Mouse (Mus musculus) intestine, embryonic 14.5 days (tissue): ENCODE measurements around the gene Kcnab3. TPM values are rescaled to one million over a fixed set of nuclear protein-coding genes. Genes with fewer than 3 reads are reported as not detected.

Source experiments
- ATAC-seq: fragments of 200-750 bp; cut with Nextera tagmentation; replicated peaks from 2 replicates; pipeline ENCODE4 v1.8.0; 2017; ENCODE audit warnings: low read depth, moderate number of reproducible peaks, moderate TSS enrichment, moderate library complexity; ENCODE audit not compliant: low FRiP score, low TSS enrichment
- DNase-seq: peaks from one replicate; pipeline ENCODE4 v3.0.0-alpha.2; 2018; ENCODE audit warnings: low spot score
- H3K27ac ChIP-seq: fragments of 300-500 bp; sonication (generic); 2 replicates; pipeline ENCODE4 v1.5.1; 2014; ENCODE audit warnings: low read depth, mild to moderate bottlenecking, control low read depth
- H3K27me3 ChIP-seq: fragments of 300-500 bp; sonication (generic); replicated peaks from 2 replicates; pipeline ENCODE4 v1.6.1; 2014; ENCODE audit warnings: low read length, control low read depth; ENCODE audit not compliant: control insufficient read depth, insufficient read depth
- H3K36me3 ChIP-seq: fragments of 300-500 bp; sonication (generic); 2 replicates; pipeline ENCODE4 v1.6.1; 2014; ENCODE audit warnings: low read length, control low read depth; ENCODE audit not compliant: control insufficient read depth, insufficient read depth
- H3K4me1 ChIP-seq: fragments of 300-500 bp; sonication (generic); replicated peaks from 2 replicates; pipeline ENCODE4 v1.6.1; 2014; ENCODE audit warnings: low read length, control low read depth, mixed read lengths; ENCODE audit not compliant: control insufficient read depth, insufficient read depth
- H3K4me2 ChIP-seq: fragments of 300-500 bp; sonication (generic); 2 replicates; pipeline ENCODE4 v1.6.1; 2014; ENCODE audit warnings: low read length
- H3K4me3 ChIP-seq: fragments of 300-500 bp; sonication (generic); 2 replicates; pipeline ENCODE4 v1.5.1; 2014; ENCODE audit warnings: low read depth, low read length, control low read depth, mixed read lengths
- H3K9ac ChIP-seq: fragments of 300-500 bp; sonication (generic); 2 replicates; pipeline ENCODE4 v1.6.1; 2014; ENCODE audit warnings: mild to moderate bottlenecking, low read length
- H3K9me3 ChIP-seq: fragments of 300-500 bp; sonication (generic); 2 replicates; pipeline ENCODE4 v1.6.1; 2016; ENCODE audit warnings: low read length, control low read depth; ENCODE audit not compliant: control insufficient read depth
- WGBS: fragments of 180-500 bp; shearing (Covaris S2); extraction: QIAGEN DNeasy Blood & Tissue Kit; methylation state at CpG from one replicate; pipeline ENCODE4 v1.1.7; 2014; 5-methylcytosine and 5-hydroxymethylcytosine counted together
- polyA plus RNA-seq: library from polyadenylated mRNA; unstranded; fragments of >200 nt; fragmentation: Nextera tagmentation; extraction: Ambion mirVana; gene quantifications from 2 replicates; pipeline ENCODE4 v1.2.1, GENCODE M21; 2014

Kcnab3 gene
- polyA plus RNA-seq, 1 experiment from 2014 or later, result 2.8 TPM

DNA sequence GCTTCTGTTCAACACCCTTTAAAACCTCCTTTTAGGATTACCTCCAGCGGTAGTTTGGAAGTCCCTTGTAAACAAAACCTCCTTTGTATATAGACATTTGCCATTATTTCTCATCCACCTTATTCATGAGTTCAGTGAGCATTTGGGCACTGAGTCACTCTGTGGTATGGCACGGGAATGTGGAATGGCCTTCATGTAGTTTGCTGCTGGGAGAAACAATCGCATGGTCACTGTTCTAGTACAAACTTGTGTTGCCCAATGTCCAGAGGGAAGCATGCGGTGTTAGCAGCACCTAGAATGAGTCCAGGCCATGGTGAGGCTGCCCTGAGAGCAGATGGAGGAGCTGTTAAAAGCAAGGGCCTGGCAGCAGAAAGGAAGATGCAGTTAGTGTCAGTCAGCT, 8.7 kb downstream of the Kcnab3 start:
- 42% methylated on average over 4 of the region's 4 CpGs for WGBS
- no peak overlapping the region for H3K27ac ChIP-seq
- no peak for ATAC-seq

DNA sequence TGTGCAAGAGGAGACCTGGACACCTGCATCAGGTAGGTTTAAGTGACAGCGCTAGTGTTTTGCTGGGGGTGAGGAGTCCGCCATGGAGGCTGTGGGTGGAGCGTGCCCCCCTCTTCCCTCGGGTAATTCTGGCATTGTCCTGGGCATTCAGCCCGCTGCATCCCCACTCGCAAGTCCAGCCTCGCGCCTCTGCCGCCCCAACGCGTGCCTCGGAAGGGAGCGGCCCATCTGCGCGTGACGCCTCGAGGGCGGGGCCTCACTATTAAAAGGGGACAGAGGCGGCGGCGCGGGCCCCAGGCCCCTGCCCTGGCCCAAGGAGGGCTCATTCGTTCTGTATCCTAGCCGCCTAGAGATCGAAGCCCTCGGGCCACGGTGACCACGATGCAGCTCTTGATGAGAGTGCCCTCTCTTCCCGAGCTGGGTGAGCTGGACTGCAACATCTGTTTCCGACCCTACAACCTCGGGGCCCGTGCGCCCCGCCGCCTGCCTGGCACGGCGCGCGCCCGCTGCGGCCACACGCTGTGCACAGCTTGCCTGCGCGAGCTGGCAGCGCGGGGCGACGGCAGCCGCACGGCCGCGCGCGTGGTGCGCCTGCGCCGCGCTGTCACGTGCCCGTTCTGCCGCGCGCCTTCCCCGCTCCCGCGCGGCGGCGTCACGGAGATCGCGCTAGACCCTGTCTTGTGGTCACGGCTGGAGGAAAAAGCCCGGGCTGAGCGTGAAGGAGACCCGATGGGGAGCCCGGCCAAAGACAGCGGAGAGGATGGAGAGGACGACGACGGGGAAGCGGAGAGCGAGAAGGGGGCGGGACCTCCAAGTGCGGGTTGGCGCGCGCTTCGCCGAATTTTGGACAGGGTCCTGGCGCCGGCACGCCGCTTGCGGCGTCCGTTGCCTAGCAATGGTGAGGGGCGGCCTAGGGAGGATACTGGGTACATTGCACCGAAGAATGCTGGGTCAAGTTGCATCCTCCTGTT, 14.4 kb downstream of the Kcnab3 start, which contains the start of gene Rnf227:
Gene Rnf227 (plus strand): TSS at position 301 of the 971 bp plus-strand sequence.
- Histone ChIP-seq H3K36me3 (peaks cover 26% of the 10 kb centered on the region), H3K4me2 (peak within 1 kb of the TSS; percentile 72), H3K27me3 (no peaks in the 10 kb centered on the region), H3K27ac (peak within 1 kb of the TSS; percentile 72), H3K4me3 (peak within 1 kb of the TSS; percentile 52), H3K9ac (peak within 1 kb of the TSS; percentile 54), H3K4me1 (peaks cover 12% of the 10 kb centered on the region; the same call in 1 of the 2 replicates), H3K9me3 (no peaks in the 10 kb centered on the region)
- DNase-seq (peak; percentile 89), ATAC-seq (peak; percentile 88)
- WGBS, result 1% methylated on average over 99 of the region's 99 CpGs

More for the DNA sequence above, 8.7 kb downstream of the Kcnab3 start:
- no peak overlapping the region for H3K9ac ChIP-seq
- H3K4me3 ChIP-seq, result no peak overlapping the region
- no peaks in the 10 kb centered on the region for H3K27me3 ChIP-seq
- no peak for DNase-seq
- H3K4me2 ChIP-seq, result no peak overlapping the region
- H3K9me3 ChIP-seq, result no peaks in the 10 kb centered on the region
- peaks cover 14% of the 10 kb centered on the region for H3K4me1 ChIP-seq
- no peaks in the 10 kb centered on the region for H3K36me3 ChIP-seq

DNA sequence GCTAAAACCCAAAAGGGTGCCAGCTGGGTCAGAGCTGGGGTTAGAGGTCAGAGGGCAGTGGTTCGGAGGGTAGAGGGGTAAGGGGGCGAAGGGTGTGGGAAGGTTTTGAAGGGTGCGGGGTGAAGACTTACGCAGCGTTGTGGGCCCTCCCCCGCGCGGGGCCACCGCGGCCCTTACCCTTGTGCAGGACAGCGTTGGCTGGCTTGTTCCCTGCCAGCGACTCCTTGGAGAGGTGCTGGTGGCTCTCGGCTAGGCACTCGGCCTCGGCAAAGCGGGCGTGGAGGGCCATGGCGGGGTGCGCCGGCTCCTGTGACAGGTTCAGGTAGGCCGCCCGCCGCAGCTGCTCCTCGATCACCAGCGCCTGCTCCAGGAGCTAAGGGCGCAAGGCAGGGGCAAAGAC, 20.4 kb downstream of the Kcnab3 start:
- 92% methylated on average over 25 of the region's 26 CpGs for WGBS
- H3K27me3 ChIP-seq, result no peaks in the 10 kb centered on the region
- peaks cover 2% of the 10 kb centered on the region; the same call in 1 of the 2 replicates for H3K4me1 ChIP-seq
- DNase-seq, result no peak
- H3K9ac ChIP-seq, result no peak overlapping the region
- no peak overlapping the region for H3K4me3 ChIP-seq
- no peak overlapping the region for H3K4me2 ChIP-seq
- ATAC-seq, result no peak
- peaks cover 86% of the 10 kb centered on the region for H3K36me3 ChIP-seq
- no peak overlapping the region for H3K27ac ChIP-seq
- H3K9me3 ChIP-seq, result no peaks in the 10 kb centered on the region

DNA sequence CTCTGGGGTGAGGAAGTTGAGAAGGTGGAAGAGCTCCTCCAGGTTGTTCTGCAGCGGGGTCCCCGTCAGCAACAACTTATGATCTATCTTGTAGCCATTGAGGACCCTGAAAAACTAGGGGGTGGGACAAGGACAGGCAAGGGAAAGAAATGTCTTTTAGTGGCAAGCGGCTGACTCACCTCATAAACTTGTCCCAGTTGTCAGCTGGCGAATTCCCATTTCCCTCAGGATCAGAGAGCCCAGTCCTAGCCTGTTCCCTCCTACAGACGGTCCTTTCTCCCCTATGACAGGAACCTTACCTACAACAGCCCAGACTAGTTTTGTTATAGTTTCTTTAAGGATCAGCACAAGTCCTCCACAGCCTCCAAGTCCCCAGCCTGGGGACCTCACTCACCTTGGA, 30.5 kb downstream of the Kcnab3 start:
- Histone ChIP-seq H3K36me3 (peaks cover 100% of the 10 kb centered on the region), H3K4me3 (no peak overlapping the region), H3K27me3 (no peaks in the 10 kb centered on the region), H3K9ac (no peak overlapping the region), H3K4me2 (no peak overlapping the region), H3K4me1 (no peaks in the 10 kb centered on the region), H3K9me3 (no peaks in the 10 kb centered on the region), H3K27ac (no peak overlapping the region)
- 92% methylated on average over 5 of the region's 5 CpGs for WGBS
- no peak for ATAC-seq
- no peak for DNase-seq

DNA sequence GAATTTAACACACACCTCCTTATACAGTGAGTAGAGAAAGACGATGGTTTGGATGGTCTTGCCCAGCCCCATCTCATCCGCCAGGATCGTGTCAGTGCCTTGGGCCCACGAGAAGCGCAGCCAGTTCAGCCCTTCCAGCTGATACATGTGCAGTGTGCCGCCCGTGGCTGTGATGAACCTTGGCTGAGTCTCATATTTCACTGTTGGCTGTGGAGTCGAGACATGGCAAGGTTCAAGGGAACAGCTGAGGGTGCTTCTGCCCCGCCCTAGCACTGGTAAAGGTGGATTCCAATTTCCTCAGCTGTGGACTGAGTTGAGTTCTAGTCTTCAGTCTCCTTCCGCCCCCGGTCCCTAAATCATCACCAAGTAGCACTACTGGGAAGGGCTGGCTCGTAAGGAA, 31.6 kb downstream of the Kcnab3 start:
- Histone ChIP-seq H3K9ac (no peak overlapping the region), H3K27me3 (no peaks in the 10 kb centered on the region), H3K4me1 (no peaks in the 10 kb centered on the region), H3K36me3 (peaks cover 100% of the 10 kb centered on the region), H3K27ac (no peak overlapping the region), H3K4me3 (no peak overlapping the region), H3K4me2 (no peak overlapping the region), H3K9me3 (no peaks in the 10 kb centered on the region)
- ATAC-seq (no peak), DNase-seq (no peak)
- WGBS, result 88% methylated on average over 12 of the region's 12 CpGs

DNA sequence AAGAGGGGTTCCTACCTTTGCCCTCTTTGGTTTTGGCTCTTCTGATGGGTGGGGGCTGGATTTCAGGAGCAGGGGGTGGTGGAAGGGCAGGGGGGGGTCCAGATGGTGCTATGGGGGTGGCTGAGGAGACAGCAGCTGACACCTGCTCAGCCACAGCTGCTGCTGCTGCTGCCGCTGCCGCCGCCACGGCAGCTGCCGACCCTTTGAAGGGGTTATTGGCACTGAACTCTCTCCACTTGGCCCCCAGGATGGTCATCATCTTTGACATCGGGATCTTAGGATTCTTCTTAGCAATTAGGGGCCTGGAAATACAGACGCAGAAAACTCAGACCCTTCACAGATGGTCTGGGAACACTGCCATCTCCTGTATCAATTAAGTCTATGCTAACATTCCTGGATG, 36.0 kb downstream of the Kcnab3 start:
- Histone ChIP-seq H3K36me3 (peaks cover 69% of the 10 kb centered on the region), H3K4me3 (no peak overlapping the region), H3K4me1 (peaks cover 24% of the 10 kb centered on the region), H3K4me2 (no peak overlapping the region), H3K27me3 (no peaks in the 10 kb centered on the region), H3K9me3 (no peaks in the 10 kb centered on the region), H3K9ac (no peak overlapping the region), H3K27ac (no peak overlapping the region)
- 74% methylated on average over 7 of the region's 7 CpGs for WGBS
- ATAC-seq (no peak), DNase-seq (no peak)

DNA sequence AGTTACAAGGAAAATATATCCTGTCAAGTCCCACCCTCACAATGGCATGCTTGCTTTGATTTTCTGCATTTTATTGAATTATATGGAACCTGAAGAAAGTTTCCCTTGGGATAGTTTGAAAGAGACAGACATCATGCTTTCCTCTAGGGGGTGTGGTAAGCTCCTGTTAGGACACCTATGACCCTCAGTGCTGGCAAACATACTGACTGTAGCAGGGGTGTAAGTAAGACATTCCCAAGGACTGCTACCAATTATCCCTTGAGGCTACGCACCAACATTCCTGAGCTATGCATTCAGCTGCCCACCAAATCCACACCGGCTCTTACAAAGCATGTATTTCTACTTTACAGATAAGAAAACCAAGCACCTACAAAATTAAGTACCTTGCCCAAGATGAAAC, 36.4 kb downstream of the Kcnab3 start:
- Histone ChIP-seq H3K4me1 (peaks cover 26% of the 10 kb centered on the region), H3K9me3 (no peaks in the 10 kb centered on the region), H3K4me3 (no peak overlapping the region), H3K36me3 (peaks cover 64% of the 10 kb centered on the region), H3K9ac (no peak overlapping the region), H3K27me3 (no peaks in the 10 kb centered on the region), H3K27ac (no peak overlapping the region), H3K4me2 (no peak overlapping the region)
- DNase-seq (no peak), ATAC-seq (no peak)
- 83% methylated on average over 2 of the region's 2 CpGs for WGBS

DNA sequence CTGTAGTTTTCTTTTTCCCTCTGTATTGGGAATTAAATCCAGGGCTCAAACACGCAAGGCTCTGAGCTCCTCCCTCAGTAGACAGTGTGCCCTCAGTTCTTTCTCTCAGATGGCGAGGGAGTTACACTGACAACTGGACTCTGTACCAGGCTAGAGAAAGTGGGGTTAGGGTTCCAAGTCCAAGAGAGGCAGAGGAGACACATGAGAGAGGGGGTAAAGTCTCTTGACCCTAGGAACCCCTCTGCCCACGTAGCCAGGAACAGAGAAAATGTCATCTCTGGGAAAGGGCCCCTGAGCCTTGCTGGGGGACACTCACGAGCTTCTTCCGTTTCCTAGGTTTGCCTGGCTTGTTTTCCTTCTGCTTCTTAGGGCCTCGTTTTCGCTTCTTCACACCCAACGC, 38.3 kb downstream of the Kcnab3 start:
- no peak for DNase-seq
- peak overlapping the region; percentile 95 for H3K27ac ChIP-seq
- H3K27me3 ChIP-seq, result no peaks in the 10 kb centered on the region
- no peak for ATAC-seq
- 47% methylated on average over 8 of the region's 8 CpGs for WGBS
- H3K4me2 ChIP-seq, result peak overlapping the region; percentile 64
- H3K9ac ChIP-seq, result no peak overlapping the region
- H3K9me3 ChIP-seq, result no peaks in the 10 kb centered on the region
- H3K36me3 ChIP-seq, result peaks cover 45% of the 10 kb centered on the region
- H3K4me1 ChIP-seq, result peaks cover 26% of the 10 kb centered on the region
- no peak overlapping the region for H3K4me3 ChIP-seq
